Mouse (Mus musculus): ENCODE data around the gene Cbfa2t2.

DNA sequence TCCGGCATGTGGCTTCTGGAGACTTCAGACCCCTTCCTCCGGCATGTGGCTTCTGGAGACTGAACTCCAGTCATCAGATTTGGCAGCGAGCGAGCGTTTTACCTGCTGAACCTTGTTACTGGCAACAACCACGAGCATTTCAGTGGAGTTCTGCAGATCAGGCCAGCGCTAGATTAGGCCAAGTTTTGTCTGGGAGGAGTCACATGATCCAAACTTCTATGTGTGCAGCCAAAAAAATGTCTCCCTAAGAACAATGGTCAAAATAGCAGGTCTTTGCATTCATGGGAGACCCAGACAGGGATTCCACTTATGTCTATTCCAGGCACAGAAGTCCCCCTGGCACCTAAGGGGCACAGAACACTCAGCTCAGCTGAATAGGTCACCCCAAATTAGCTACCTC is 38.0 kb upstream of the Cbfa2t2 start:
- TF ChIP-seq POLR2A (IDR thresholded peaks at IDR 0.05; ENCODE audit: extremely low read depth, insufficient read depth, low read length) (no peak), CTCF (IDR thresholded peaks at IDR 0.05; ENCODE audit: low read depth, low read length) (no peak)

All from liver, adult 2 months (tissue).